Mouse (Mus musculus) spleen, adult 12 weeks (tissue): ENCODE measurements around the gene Plscr3.
A peak's percentile ranks its signal among the peaks of the same experiment; 100 is the strongest.

Source experiments
- DNase-seq: peaks from one replicate; pipeline ENCODE4 v3.0.0; 2022; ENCODE audit warnings: low spot score

The Plscr3 gene

DNA sequence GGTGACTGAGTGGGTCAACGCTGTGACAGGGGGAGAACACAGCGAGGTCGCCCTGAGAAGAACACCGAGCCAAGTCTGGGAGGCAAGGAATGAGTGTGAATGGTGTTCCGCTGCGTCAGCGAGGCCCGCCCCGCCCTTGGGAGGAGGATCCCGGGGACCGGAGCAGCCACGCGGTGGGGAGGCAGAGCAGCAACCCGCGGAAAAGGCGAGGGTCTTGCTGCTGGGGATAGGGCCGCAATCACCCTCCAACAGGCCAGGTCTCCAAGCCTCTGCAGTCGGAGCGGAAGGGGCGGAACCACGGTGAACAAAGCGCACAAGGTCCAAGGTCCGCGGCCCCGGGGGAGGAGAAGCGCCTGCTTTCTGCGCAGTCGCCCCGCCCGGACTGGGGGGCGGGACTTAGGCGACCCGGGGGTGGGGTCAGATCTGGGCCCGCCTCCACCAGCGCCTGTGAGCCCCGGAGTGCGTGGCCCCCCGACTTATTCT is at the start of gene Plscr3:
Gene Plscr3 (plus strand): TSS at position 179 of the 483 bp plus-strand sequence.
- DNase-seq = peak; percentile 90

DNA sequence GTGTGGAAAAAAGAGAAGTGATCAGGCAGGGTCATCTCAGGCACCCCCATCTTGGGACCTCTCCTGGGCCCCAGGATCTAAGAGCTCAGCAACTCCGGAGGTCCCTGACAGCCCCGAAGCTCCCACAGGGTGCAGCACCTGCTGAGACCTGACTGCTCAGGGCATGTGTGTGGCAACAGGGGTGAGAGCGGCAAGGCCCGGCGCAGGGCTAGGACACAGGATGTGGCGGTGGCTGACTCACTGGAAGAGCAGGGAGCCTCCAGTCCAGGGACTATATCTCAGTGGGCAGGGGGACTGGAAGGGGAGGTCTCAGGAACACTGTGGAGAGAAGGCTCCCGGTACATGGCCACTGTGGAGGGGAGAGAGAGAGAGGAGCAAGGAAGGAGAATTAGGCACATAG is 48.3 kb upstream of the Plscr3 start:
- no peak for DNase-seq

DNA sequence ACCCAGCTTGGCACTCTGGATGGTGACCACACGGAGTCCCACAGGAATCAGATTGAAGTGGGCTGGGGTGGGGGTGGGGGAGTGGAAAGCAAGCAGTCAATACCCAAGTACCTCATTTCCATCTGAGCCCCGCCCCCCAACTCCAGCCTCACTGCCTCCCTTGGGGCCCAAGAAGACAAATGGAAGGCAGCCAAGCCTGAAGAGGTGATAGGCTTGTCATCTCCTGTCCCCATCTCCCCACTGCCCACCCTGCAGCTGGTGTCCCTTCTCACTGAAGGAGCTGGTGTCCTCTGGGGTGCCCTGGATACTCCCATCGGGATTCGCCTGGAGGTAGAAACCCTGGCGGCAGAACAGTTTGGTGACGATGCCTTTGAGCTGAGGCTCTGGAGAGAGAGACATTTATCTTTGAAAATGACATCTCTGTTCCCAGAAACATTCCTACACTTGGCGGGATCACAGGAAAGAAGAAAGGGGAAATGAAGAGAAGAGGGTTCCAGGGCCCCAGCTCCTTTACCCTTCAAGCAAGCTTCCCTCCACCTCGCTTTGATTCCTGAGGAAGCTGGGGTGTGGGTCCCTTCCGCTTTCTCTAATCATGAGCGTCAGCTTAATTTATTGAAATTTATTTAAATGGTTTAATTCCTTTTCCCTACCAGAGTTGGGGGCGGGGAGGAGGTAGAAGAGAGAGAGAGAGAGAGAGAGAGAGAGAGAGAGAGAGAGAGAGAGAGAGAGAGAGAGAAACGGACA is 46.6 kb upstream of the Plscr3 start:
- no peak for DNase-seq

GRCm38 (mm10) chr11:69800138-69800391 is 46.1 kb upstream of the Plscr3 start:
- DNase-seq = no peak

- no peak for DNase-seq
Measured at GRCm38 (mm10) chr11:69800392-69801197, 45.6 kb upstream of the Plscr3 start.

- DNase-seq = no peak
Measured at GRCm38 (mm10) chr11:69801379-69801977, 44.7 kb upstream of the Plscr3 start, which contains the start of gene Fgf11. Gene Fgf11 (minus strand): TSS chr11:69801857.

DNA sequence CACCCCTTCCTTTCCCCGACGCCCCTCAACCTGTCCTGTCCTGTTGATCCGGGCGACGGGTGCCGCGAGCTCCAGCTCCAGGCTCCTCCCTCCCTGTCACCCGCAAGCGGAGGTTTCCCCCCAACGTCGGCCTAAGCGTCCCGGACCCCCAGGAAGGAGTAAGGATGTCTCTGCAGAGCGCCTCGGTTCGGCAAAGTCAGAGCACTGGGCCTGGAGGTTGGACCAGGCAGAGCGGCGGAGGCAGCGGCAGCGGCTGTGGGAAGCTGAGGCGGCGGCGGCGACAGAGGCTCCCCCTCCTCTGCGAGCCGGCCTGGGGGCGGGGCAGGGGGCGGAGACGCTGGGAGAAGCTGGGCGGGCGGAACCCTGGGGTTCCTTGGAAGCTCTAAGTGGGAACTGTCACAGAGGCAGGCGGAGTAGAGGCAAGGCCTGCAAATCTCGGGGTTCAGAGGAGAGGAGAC is 43.5 kb upstream of the Plscr3 start:
- no peak for DNase-seq

GRCm38 (mm10) chr11:69803328-69803727 is 42.8 kb upstream of the Plscr3 start:
- no peak for DNase-seq

- peak; percentile 55 for DNase-seq
Measured at GRCm38 (mm10) chr11:69803786-69804651, 42.2 kb upstream of the Plscr3 start.

DNA sequence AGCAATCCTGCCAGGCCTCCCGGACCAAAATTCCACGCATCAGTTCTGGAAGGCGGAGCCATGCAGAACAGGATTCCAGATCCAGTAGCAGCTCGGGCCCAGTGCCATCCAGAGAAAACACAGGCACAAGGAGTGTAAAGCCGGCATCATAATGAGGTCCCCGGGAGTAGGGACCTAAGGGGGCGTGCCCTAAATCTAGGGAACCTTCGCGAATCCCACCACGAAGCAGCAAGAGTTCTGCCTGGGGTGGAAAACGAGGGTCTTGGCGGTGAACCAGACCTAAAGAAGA is 41.6 kb upstream of the Plscr3 start:
- DNase-seq = no peak

DNA sequence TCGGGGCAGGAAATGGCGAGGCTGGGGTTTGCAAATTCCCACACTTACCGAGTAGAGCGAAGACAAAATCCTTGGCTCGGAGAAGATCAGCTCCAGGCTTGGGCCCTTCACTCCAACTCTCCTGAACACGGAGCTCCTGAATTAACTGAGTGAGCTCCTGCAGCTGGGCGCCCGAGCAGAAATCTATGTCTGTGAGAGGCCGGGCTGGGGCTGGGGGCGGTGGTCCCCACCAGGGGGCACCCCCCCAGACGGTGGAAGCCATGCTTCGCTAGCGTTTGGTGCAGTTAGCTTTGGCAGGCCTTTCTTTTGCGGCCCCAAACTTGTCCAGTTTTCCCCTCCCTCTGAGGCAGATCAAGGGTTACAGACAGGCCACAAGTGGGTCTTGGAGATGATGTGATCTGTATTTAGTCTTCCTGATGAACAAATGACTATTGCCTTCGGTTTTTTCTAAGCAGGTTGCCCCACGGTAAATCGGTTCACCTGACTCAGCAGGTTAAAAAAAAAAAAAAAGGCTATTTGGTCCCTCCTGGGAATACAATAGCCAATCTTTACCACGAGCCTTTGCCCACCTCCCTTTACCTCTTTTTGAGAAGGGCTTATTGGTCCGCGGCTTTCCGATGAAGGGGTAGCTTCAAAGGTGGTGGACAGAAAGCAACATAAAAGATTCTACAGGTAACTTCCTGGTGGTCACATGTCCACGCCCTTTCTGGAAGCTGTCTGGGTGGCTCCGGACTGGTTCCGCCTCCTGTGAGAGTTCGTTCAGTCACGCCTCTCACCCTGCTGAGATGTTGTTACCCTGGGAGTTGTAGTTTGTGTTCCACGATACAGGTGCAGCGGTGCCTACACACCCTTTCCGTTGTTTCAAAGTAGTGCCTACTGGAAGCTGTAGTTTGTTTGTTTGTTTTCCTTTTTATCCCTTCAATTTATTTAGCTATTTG is 40.9 kb upstream of the Plscr3 start, which contains the start of gene Tmem102:
Gene Tmem102 (minus strand): TSS at position 653 of the 938 bp plus-strand sequence.
- no peak for DNase-seq

DNA sequence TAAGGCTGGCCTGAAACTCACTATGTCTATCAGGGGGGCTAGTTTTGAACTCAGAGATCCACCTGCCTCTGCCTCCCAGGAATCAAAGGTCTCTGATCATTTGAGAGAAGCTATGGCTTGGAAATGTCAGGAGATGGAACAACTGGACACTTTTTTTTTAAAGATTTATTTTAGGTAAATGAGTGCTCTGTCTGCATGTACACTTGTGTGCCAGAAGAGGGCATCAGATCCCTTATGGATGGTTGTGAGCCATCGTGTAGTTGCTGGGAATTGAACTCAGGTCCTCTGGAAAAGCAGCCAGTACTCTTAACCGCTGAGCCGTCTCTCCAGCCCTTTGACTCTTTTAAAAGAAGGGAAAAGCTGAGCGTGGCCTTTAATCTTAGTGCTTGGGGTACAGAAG is 39.8 kb upstream of the Plscr3 start:
- DNase-seq = no peak

GRCm38 (mm10) chr11:69807641-69808040 is 38.5 kb upstream of the Plscr3 start:
- no peak for DNase-seq

GRCm38 (mm10) chr11:69810280-69810679 is 35.9 kb upstream of the Plscr3 start:
- no peak for DNase-seq

GRCm38 (mm10) chr11:69815155-69815554 is 31.0 kb upstream of the Plscr3 start, which contains the start of gene Gm39566:
Gene Gm39566 (minus strand): TSS chr11:69815298.
- no peak for DNase-seq

DNA sequence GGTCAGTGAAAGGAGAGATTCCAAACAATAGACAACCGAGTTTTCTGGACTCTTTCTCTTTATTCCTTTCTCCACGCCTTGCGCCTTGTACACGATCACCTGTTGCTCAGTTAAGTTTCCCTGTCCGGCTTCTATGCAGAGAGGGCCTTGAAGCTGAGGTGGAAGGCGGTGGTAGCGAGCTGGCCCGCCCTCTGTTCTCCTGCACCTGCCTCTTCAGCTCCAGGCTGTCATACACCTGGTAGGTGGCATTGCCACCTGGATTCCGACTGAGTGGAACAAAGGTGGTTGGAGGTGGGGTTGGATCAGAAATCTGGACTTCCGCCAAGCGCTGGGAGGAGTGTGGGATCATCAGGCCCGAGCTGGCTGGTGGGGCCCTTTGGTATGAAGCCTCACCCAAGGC is 29.7 kb upstream of the Plscr3 start:
- DNase-seq = no peak

DNA sequence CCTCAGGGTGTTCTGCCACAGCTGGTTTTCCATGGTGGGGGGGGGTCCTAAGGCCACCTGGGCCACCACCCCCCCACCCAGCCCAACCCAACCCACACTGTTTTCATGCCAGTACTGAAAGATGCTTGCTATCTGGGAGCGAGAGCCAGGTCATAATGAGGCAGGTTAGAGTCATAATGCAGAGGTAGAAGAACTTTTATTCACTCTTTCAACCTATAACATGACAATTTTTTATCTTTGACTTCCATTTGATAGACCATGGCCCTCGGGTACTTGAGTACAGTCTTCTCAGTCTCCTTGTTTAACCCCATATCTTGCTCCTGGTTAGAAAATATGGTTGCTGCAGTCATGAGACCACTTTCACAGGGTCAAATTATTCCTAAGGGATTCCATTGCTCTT is 27.8 kb upstream of the Plscr3 start, which contains the start of gene Spem2:
Gene Spem2 (minus strand): TSS at position 101 of the 400 bp plus-strand sequence.
- no peak for DNase-seq

GRCm38 (mm10) chr11:69818871-69819270 is 27.3 kb upstream of the Plscr3 start:
- DNase-seq = no peak

- no peak for DNase-seq
Measured at GRCm38 (mm10) chr11:69822080-69822479, 24.1 kb upstream of the Plscr3 start, which contains the start of gene Spem1. Gene Spem1 (minus strand): TSS chr11:69822180.

- DNase-seq = no peak
Measured at GRCm38 (mm10) chr11:69823456-69823855, 22.7 kb upstream of the Plscr3 start.

- DNase-seq = no peak
Measured at GRCm38 (mm10) chr11:69828832-69829231, 17.3 kb upstream of the Plscr3 start.
